Mouse (Mus musculus): ENCODE measurements around the gene Tspyl2.

- TF ChIP-seq GATA1 (IDR thresholded peaks at IDR 0.05; ENCODE audit: low read length) (no peak), TAL1 (IDR thresholded peaks at IDR 0.05; ENCODE audit: low read length) (no peak)
Observed at GRCm38 (mm10) chrX:152323584-152323983, 18.6 kb downstream of the Tspyl2 start.
